Mouse (Mus musculus) bone marrow macrophage, adult 2 months (primary cell): ENCODE measurements around the gene Gm11549.

ENCODE experiments used
- CTCF ChIP-seq: IDR thresholded peaks from 2 replicates; pipeline ENCODE4 v1.5.1; 2012; ENCODE audit warnings: low read depth, mild to moderate bottlenecking, low read length, moderate library complexity
- POLR2A ChIP-seq: IDR thresholded peaks from 2 replicates; pipeline ENCODE4 v1.6.1; 2012; ENCODE audit warnings: mild to moderate bottlenecking, low read depth, low read length, borderline replicate concordance

- TF ChIP-seq CTCF (no peak), POLR2A (no peak)
Measured at GRCm38 (mm10) chr3:36486881-36487280, 34.7 kb downstream of the Gm11549 start.
